Mouse (Mus musculus) limb, embryonic 11.5 days (tissue): ENCODE measurements around the gene Ghr. TPM values are rescaled to one million over a fixed set of nuclear protein-coding genes. Genes with fewer than 3 reads are reported as not detected.

ENCODE experiments used
- ATAC-seq: fragments of 200-750 bp; cut with Nextera tagmentation; 2 replicates; pipeline ENCODE4 v1.8.0; 2017; ENCODE audit warnings: low read depth; ENCODE audit not compliant: insufficient number of reproducible peaks, low FRiP score, low TSS enrichment
- DNase-seq: peaks from one replicate; pipeline ENCODE4 v3.0.0-alpha.2; 2015; ENCODE audit warnings: low spot score
- H3K27ac ChIP-seq: fragments of 300-500 bp; sonication (generic); replicated peaks from 2 replicates; pipeline ENCODE4 v1.5.1; 2014; ENCODE audit warnings: low read depth, mild to moderate bottlenecking, low read length
- H3K27me3 ChIP-seq: fragments of 300-500 bp; sonication (generic); 2 replicates; pipeline ENCODE4 v1.6.1; 2014; ENCODE audit warnings: mild to moderate bottlenecking, low read length, mixed read lengths; ENCODE audit not compliant: control insufficient read depth, insufficient read depth
- H3K36me3 ChIP-seq: fragments of 300-500 bp; sonication (generic); 2 replicates; pipeline ENCODE4 v1.6.1; 2014; ENCODE audit warnings: mild to moderate bottlenecking, low read length, moderate library complexity, mixed read lengths; ENCODE audit not compliant: control insufficient read depth, insufficient read depth
- H3K4me1 ChIP-seq: fragments of 300-500 bp; sonication (generic); 2 replicates; pipeline ENCODE4 v1.6.1; 2014; ENCODE audit warnings: low read length, mixed read lengths; ENCODE audit not compliant: control insufficient read depth, insufficient read depth
- H3K4me2 ChIP-seq: fragments of 300-500 bp; sonication (generic); 2 replicates; pipeline ENCODE4 v1.6.1; 2014; ENCODE audit warnings: low read depth, mild to moderate bottlenecking, moderate library complexity; ENCODE audit not compliant: severe bottlenecking
- H3K4me3 ChIP-seq: fragments of 300-500 bp; sonication (generic); 2 replicates; pipeline ENCODE4 v1.5.1; 2014; ENCODE audit warnings: low read depth, low read length
- H3K9ac ChIP-seq: fragments of 300-500 bp; sonication (generic); 2 replicates; pipeline ENCODE4 v1.6.1; 2014; ENCODE audit warnings: mild to moderate bottlenecking, low read length
- H3K9me3 ChIP-seq: fragments of 300-500 bp; sonication (generic); 2 replicates; pipeline ENCODE4 v1.6.1; 2016; ENCODE audit warnings: low read length; ENCODE audit not compliant: control insufficient read depth
- whole genome bisulfite sequencing: fragments of 180-500 bp; shearing (Covaris S2); extraction: QIAGEN DNeasy Blood & Tissue Kit; methylation state at CpG from one replicate; pipeline ENCODE4 v1.1.7; 2014; 5-methylcytosine and 5-hydroxymethylcytosine counted together
- polyA plus RNA-seq: library from polyadenylated mRNA; unstranded; fragments of >200 nt; fragmentation: Nextera tagmentation; extraction: Ambion mirVana; gene quantifications from 2 replicates; pipeline ENCODE4 v1.2.1, GENCODE M21; 2014

Ghr gene
- polyA plus RNA-seq, 1 experiment from 2014 or later, result 26.3 TPM

DNA sequence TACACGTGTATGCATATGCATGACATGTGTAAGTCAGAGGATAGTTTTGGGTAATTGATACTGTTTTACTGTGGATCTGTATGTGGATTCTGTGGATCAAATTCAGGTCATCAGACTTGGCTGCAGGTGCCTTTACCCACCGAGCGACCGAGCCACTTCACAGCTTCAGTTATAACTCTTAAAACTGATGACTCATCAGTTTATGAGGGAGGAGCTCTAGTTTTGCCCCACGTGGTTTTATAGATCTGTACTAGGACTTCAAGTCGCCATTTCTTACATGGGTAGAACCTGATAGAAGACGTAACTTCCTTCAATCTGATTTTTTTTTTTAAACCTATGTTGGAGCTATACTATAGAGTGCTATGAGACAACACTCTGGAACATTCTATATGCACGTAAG is 285.7 kb downstream of the Ghr start:
- Histone ChIP-seq H3K4me3 (no peak overlapping the region), H3K4me1 (no peaks in the 10 kb centered on the region), H3K27me3 (no peaks in the 10 kb centered on the region), H3K9ac (no peak overlapping the region), H3K27ac (no peak overlapping the region), H3K4me2 (no peak overlapping the region), H3K36me3 (no peaks in the 10 kb centered on the region), H3K9me3 (no peaks in the 10 kb centered on the region)
- DNase-seq, result no peak
- 86% methylated on average over 8 of the region's 8 CpGs for WGBS
- no peak for ATAC-seq

DNA sequence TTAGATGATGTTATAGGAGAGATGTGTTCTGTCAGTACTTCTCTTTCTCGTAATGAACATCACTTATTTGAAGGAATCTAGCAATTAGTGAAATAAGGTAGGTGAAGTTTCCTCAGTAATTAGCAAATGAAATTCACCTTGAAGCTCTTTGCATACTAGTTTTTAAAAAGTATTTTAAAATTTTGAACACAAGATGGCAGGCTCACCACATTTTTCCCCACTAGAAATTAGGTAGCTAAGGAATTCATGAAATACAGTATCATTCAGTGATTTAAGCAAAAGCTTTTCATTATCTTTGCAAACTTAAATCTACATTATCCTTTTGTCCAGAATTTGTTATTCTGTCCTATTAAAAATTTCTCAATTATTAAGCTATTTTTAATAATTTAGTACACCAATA is 287.3 kb downstream of the Ghr start:
- Histone ChIP-seq H3K9me3 (no peaks in the 10 kb centered on the region), H3K27me3 (no peaks in the 10 kb centered on the region), H3K4me3 (no peak overlapping the region), H3K4me2 (no peak overlapping the region), H3K9ac (no peak overlapping the region), H3K4me1 (no peaks in the 10 kb centered on the region), H3K36me3 (no peaks in the 10 kb centered on the region), H3K27ac (no peak overlapping the region)
- 83% methylated on average over 1 of the region's 1 CpGs for WGBS
- ATAC-seq, result no peak
- no peak for DNase-seq

DNA sequence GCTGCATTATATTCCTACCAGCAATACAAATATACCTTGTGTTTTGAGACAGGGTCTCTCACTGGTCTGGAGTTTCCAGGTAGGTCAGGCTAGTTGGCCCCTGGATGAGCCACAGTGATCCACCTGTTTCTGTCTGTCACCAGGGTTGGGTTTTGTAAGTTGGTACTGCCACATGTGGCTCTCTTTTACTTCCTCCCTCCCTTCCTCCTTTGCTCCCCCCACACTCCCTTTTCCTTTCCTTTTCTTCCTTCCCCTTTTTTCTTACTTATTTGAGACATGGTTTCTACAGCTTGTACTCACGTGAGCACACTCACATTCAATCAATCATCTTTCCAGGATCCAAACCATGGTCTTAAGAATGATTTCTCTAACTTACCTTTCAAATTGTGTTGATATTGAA is 289.8 kb downstream of the Ghr start:
- no peak for ATAC-seq
- Histone ChIP-seq H3K9ac (no peak overlapping the region), H3K9me3 (no peaks in the 10 kb centered on the region), H3K27ac (no peak overlapping the region), H3K27me3 (no peaks in the 10 kb centered on the region), H3K4me2 (no peak overlapping the region), H3K4me3 (no peak overlapping the region), H3K4me1 (no peaks in the 10 kb centered on the region), H3K36me3 (no peaks in the 10 kb centered on the region)
- 65% methylated on average over 1 of the region's 1 CpGs for WGBS
- no peak for DNase-seq

DNA sequence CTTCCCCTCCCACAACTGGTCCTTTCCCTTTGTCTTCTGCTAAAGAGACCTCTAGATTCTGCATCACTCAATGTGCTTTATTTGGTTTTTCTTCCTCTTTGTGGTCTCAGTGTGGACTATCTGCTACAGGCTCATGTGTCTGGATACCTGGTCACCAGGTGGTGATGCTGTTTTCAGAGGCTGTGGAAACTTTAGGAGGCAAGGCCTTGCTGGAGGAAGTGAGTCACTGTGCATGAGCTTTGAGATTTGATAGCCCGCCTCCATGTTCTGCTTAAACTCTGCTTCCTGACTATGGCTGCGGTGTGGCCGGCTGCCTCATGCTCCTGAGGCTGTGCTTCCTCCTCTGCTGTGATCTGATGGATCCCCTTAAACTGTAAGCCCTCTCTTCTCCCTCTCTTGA is 292.9 kb downstream of the Ghr start:
- no peak overlapping the region for H3K9ac ChIP-seq
- 87% methylated on average over 3 of the region's 3 CpGs for WGBS
- H3K27me3 ChIP-seq, result no peaks in the 10 kb centered on the region

DNA sequence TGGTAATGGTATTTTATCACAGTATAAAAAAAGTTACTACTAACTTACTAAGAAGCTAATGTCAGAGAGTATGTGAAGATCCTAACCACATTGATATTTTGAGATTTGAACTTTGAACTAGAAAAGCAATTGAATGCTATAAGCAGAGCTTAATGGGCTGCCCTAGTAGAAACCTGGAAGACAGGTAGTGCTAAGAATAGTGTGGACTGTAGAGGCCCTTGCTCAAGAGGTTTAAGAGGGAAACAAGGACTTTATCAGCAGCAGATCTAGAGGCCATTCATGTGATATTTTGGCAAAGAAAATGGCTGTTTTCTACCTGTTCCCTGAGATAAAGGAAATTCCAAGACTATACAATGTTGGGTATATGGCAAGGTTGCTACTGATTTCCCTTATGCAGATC is 297.3 kb downstream of the Ghr start:
- H3K9ac ChIP-seq, result no peak overlapping the region
- no peaks in the 10 kb centered on the region for H3K36me3 ChIP-seq
- no peaks in the 10 kb centered on the region for H3K9me3 ChIP-seq
- H3K4me1 ChIP-seq, result no peaks in the 10 kb centered on the region
- DNase-seq, result no peak
- no peak overlapping the region for H3K27ac ChIP-seq
- no peak overlapping the region for H3K4me2 ChIP-seq
- H3K27me3 ChIP-seq, result no peaks in the 10 kb centered on the region
- no peak for ATAC-seq
- no peak overlapping the region for H3K4me3 ChIP-seq

More for the DNA sequence above, 292.9 kb downstream of the Ghr start:
- DNase-seq (no peak), ATAC-seq (no peak)
- H3K4me2 ChIP-seq, result no peak overlapping the region
- H3K36me3 ChIP-seq, result no peaks in the 10 kb centered on the region
- no peaks in the 10 kb centered on the region for H3K4me1 ChIP-seq
- H3K27ac ChIP-seq, result no peak overlapping the region
- no peak overlapping the region for H3K4me3 ChIP-seq
- H3K9me3 ChIP-seq, result no peaks in the 10 kb centered on the region

DNA sequence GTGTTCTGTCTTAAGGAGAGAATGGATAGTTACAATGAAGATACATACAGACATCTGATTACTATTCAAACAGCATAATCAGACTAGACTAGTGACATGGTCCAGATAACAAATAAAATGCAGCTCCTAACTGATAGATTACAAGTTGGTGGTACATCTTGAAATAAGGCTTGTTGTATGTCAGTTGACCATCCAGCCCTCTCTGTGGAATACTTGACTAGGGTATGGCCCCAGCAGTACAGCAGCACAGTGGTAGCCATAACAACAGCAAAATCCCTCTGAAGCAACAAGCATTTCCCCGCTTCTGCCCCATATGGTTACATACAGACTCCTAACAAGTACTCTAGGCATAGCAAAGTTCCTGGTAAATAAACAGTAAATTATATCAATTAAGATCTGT is 301.6 kb downstream of the Ghr start:
- ATAC-seq (no peak), DNase-seq (no peak)
- Histone ChIP-seq H3K9ac (no peak overlapping the region), H3K4me3 (no peak overlapping the region), H3K4me1 (no peaks in the 10 kb centered on the region), H3K27me3 (no peaks in the 10 kb centered on the region), H3K4me2 (no peak overlapping the region), H3K36me3 (no peaks in the 10 kb centered on the region), H3K27ac (no peak overlapping the region), H3K9me3 (no peaks in the 10 kb centered on the region)
- WGBS, result 92% methylated on average over 1 of the region's 1 CpGs

DNA sequence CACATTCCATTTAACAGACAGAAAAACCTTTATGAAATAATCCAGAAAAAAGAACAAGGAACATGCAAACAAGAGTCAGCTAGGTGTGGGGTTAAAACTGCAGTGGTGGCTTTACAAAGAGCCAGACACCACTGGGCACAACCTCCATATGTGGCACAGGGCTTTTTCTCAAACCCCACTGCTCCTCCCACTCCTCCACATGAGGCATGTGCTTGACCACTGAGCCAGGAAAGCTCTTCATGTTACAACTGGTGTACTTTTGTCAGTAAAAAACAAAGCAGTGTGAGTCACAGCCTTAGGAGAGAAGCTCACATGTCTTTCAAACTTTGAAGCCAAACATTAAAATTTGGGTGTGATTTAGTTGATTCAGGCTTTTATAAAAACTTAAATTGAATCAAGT is 302.1 kb downstream of the Ghr start:
- H3K4me1 ChIP-seq, result no peaks in the 10 kb centered on the region
- no peaks in the 10 kb centered on the region for H3K9me3 ChIP-seq
- H3K9ac ChIP-seq, result no peak overlapping the region
- H3K27ac ChIP-seq, result no peak overlapping the region
- no peak overlapping the region for H3K4me2 ChIP-seq
- DNase-seq (no peak), ATAC-seq (no peak)
- H3K4me3 ChIP-seq, result no peak overlapping the region
- no peaks in the 10 kb centered on the region for H3K36me3 ChIP-seq
- no peaks in the 10 kb centered on the region for H3K27me3 ChIP-seq

DNA sequence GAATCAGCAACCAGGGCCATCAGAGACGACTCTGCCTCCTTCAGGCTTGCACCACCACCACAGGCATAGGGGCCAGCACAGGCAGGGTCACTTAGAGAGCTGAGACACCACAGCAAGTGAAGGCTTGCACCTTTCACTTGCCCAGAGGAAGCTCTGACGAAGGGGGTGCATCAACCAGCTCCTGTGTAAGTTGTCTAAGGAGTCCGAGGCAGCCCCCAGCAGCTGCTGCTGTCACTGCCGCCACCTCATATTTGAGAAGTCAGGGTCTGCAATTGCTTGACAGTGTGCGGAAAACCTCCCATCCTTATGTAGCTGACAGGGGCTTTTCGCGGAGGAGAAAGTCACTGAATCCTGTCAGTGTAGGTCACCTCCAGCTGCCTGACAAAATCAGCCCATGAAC is 304.1 kb downstream of the Ghr start:
- H3K4me2 ChIP-seq, result no peak overlapping the region
- DNase-seq (no peak), ATAC-seq (no peak)
- H3K27me3 ChIP-seq, result no peaks in the 10 kb centered on the region
- H3K9me3 ChIP-seq, result no peaks in the 10 kb centered on the region
- WGBS, result 80% methylated on average over 7 of the region's 7 CpGs
- H3K4me1 ChIP-seq, result no peaks in the 10 kb centered on the region
- no peaks in the 10 kb centered on the region for H3K36me3 ChIP-seq
- no peak overlapping the region for H3K27ac ChIP-seq
- no peak overlapping the region for H3K9ac ChIP-seq
- H3K4me3 ChIP-seq, result no peak overlapping the region

DNA sequence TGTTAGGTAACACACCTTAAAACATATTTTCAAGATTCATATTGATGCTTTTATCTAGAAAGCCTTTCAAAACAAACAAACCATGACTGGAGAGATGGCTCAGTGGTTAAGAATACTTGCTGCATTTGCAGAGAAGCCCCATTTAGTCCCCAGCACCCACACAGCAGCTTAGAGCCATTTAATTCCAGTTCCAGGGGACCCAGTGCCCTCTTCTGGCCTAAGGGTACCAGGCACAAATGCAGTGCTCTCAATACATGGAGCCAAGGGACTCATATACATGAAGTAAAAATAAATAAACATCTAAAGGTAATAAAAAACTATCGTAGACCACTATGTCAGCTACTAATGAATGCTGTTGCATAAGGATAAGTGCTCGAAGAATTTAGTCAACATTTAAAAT is 305.9 kb downstream of the Ghr start:
- Histone ChIP-seq H3K27me3 (no peaks in the 10 kb centered on the region), H3K27ac (no peak overlapping the region), H3K9ac (no peak overlapping the region), H3K4me3 (no peak overlapping the region), H3K4me1 (no peaks in the 10 kb centered on the region), H3K4me2 (no peak overlapping the region), H3K36me3 (no peaks in the 10 kb centered on the region), H3K9me3 (no peaks in the 10 kb centered on the region)
- no peak for ATAC-seq
- WGBS, result 94% methylated on average over 2 of the region's 2 CpGs
- DNase-seq, result no peak
